Mouse (Mus musculus) olfactory bulb, adult 2 months (tissue): ENCODE measurements around the gene Dnajc7.
"Not testable (repeated sequence)": the region's sequence is repeated elsewhere in the genome, so short reads cannot be mapped to it uniquely, and the experiment has no call there.

Source experiments
- CTCF ChIP-seq: fragments of 200-500 bp; IDR thresholded peaks from 2 replicates; pipeline ENCODE4 v1.5.1; 2012; ENCODE audit warnings: low read depth, mild to moderate bottlenecking, low read length, moderate library complexity; ENCODE audit not compliant: insufficient read depth
- POLR2A ChIP-seq: fragments of 200-500 bp; IDR thresholded peaks from 2 replicates; pipeline ENCODE4 v1.6.1; 2012; ENCODE audit warnings: mild to moderate bottlenecking, low read depth, low read length, moderate library complexity; ENCODE audit not compliant: insufficient read depth

DNA sequence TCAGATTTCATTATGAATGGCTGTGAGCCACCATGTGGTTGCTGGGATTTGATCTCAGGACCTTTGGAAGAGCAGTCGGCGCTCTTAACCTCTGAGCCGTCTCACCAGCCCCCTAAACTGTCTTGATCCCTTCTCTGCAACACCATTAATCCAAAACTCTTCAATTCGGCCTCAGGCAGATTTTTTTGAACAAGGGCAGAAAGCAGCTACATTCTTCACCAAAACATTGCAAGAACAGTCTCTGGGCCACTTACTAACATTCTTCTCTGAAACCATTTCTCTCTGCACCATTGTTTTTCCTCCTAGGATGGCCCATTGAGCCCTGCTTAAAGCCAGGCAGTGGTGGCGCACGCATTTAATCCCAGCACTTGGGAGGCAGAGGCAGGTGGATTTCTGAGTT is 85.1 kb downstream of the Dnajc7 start:
- TF ChIP-seq POLR2A, CTCF: not testable (repeated sequence)
